Mouse (Mus musculus) inflammation-experienced regulatory T-cells (primary cell): ENCODE results near the gene Crebrf. TPM values are rescaled to one million over a fixed set of nuclear protein-coding genes. Genes with fewer than 3 reads are reported as not detected.

Experiments used
- polyA plus RNA-seq, 2 experiments: library from polyadenylated mRNA; unstranded; fragments of 100-300 nt; shearing (Covaris generic); gene quantifications; one replicate each; pipeline ENCODE4 v1.2.1; 2017

The Crebrf gene
- polyA plus RNA-seq, result 10 to 100 TPM; 48.9 to 66.5 TPM

GRCm38 (mm10) chr17:26715271-26715758 lies at the start of gene Crebrf:
Gene Crebrf (plus strand): TSS chr17:26715650.

GRCm38 (mm10) chr17:26780750-26781571 lies 65.5 kb downstream of the Crebrf start, which contains the start of gene Bnip1:
Gene Bnip1 (plus strand): TSS chr17:26781066.

Other genes with a start within 250 kb of the Crebrf start
- gene Ergic1, start 154.2 kb upstream of the Crebrf start, polyA plus RNA-seq, result 100 to 1,000 TPM in 1 of 2 experiments, 10 to 100 TPM in 1; 55.3 to 127 TPM
- gene Dusp1, start 153.5 kb upstream of the Crebrf start, polyA plus RNA-seq, result 100 to 1,000 TPM; 239 to 360 TPM
- 100 to 1,000 TPM; 311 to 385 TPM for gene Atp6v0e, start 52.4 kb upstream of the Crebrf start, polyA plus RNA-seq
- gene Bnip1, start 65.4 kb downstream of the Crebrf start, polyA plus RNA-seq, result 10 to 100 TPM; 27.7 to 36.1 TPM
- gene Nkx2-5, start 129.4 kb downstream of the Crebrf start, polyA plus RNA-seq, result under 1 TPM in 1 of 2 experiments, not detected in 1; 0.43 TPM
- gene Kifc5b, start 201.4 kb downstream of the Crebrf start, polyA plus RNA-seq, result 1 to 10 TPM; 2.8 to 3.2 TPM
- 100 to 1,000 TPM; 126 to 166 TPM for gene Phf1, start 217.4 kb downstream of the Crebrf start, polyA plus RNA-seq
- gene Cuta, start 223.9 kb downstream of the Crebrf start, polyA plus RNA-seq, result 100 to 1,000 TPM; 158 to 176 TPM
- 1 to 10 TPM in 1 of 2 experiments, under 1 TPM in 1; 0.10 to 2.4 TPM for gene Syngap1, start 225.6 kb downstream of the Crebrf start, polyA plus RNA-seq